Mouse (Mus musculus): ENCODE results near the gene E130208F15Rik. TPM values are rescaled to one million over a fixed set of nuclear protein-coding genes. Genes with fewer than 3 reads are reported as not detected.

Gene E130208F15Rik
- polyA plus RNA-seq, 1 experiment from 2014 or later: 2.8 TPM

DNA sequence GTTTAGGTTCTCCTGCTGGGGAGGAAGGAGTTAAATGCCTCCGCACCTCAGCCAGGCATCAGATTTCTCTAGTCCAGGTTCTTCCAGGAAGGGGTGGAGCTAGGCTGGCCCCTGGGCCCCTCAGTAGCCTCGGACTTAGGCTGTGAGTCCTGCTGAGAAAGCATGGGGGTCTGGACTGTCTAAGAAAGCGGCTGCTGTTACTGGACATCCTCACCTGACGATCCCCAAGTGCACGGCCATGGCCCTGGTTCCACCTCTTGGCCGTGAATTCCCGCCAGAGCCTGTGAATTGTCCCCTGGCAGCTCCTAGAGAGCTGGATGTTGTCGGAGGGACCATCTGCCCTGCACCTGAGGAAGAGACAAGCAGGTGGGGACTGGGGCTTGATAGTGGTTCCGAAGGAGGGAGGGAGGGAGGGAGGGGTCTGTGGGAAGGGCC lies 6.8 kb upstream of the E130208F15Rik start, which contains the start of gene Syne4:
Gene Syne4 (plus strand): TSS at position 87 of the 435 bp plus-strand sequence.
- H3K9me3 ChIP-seq (ENCODE audit: control insufficient read depth, low read length): no peaks in the 10 kb centered on the region
- peaks cover 11% of the 10 kb centered on the region for H3K4me1 ChIP-seq (ENCODE audit: control insufficient read depth, insufficient read depth, low read length)
- no peaks in the 10 kb centered on the region for H3K36me3 ChIP-seq (ENCODE audit: control insufficient read depth, insufficient read depth, low read length)
- peak; percentile 88 for ATAC-seq
- H3K9ac ChIP-seq (ENCODE audit: low read depth, low read length): peak within 1 kb of the TSS; percentile 60
- 3% methylated on average over 9 of the region's 9 CpGs for WGBS
- H3K4me3 ChIP-seq (ENCODE audit: low read length): peak within 1 kb of the TSS; percentile 53
- peak within 1 kb of the TSS; percentile 57 for H3K4me2 ChIP-seq (ENCODE audit: low read depth, low read length)
- no peaks in the 10 kb centered on the region for H3K27me3 ChIP-seq (replicated peaks; ENCODE audit: control insufficient read depth, insufficient read depth, low read length)
- peak within 1 kb of the TSS; percentile 1; the same call in 1 of the 2 replicates for H3K27ac ChIP-seq (ENCODE audit: low read length)

DNA sequence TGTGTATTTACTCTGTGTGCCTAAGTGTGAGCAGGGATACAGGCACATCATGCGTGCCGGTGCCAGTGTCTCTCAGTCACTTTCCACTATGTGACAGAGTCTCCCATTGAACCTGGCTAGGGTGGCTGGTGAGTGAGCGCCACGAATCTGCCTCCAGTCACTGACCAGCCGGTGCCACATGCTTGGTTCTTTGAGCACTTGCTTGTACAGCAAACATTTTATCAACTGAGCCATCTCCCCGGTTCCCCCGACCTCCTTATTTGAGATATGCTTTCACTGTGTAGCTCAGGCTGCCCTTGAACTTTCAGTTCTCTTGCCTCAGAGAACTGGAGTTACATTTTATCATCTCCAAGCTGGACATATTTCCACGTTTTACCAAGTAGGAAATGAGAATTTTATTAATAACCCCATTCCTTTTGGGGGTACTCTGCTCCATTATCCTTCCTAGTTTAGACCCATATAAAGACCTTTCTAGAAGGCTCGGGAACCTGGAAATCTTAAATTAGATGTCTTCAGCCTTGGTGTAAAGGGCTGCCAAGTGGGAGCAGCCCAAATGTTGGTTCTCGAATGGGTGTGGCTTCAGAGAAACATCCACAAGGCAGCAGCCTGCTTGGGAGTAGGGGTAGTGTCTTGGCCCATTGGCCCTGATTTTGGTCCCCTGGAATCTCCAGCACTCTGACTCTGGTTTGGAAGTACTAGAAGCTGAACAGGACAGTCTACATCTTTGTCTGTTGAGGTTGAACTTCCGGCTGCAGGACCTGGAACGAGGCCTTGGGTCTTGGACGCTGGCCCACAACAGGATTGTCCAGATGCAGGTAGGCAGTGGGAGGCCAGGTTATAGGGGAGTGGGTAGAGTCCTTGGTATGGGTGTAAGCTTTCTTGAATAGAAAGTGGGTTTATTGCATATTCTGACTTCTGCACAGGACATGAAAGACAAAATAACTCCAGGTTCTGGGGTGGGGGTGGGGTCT lies 5.7 kb upstream of the E130208F15Rik start:
- no peak for ATAC-seq
- no peaks in the 10 kb centered on the region for H3K9me3 ChIP-seq (ENCODE audit: control insufficient read depth, low read length)
- no peaks in the 10 kb centered on the region for H3K27me3 ChIP-seq (replicated peaks; ENCODE audit: control insufficient read depth, insufficient read depth, low read length)
- H3K4me3 ChIP-seq (ENCODE audit: low read length): peak overlapping the region; percentile 53
- H3K4me2 ChIP-seq (ENCODE audit: low read depth, low read length): peak overlapping the region; percentile 57
- H3K27ac ChIP-seq (ENCODE audit: low read length): no peak overlapping the region
- H3K9ac ChIP-seq (ENCODE audit: low read depth, low read length): peak overlapping the region; percentile 60
- peaks cover 8% of the 10 kb centered on the region; the same call in 1 of the 2 replicates for H3K4me1 ChIP-seq (ENCODE audit: control insufficient read depth, insufficient read depth, low read length)
- 65% methylated on average over 13 of the region's 13 CpGs for WGBS
- H3K36me3 ChIP-seq (ENCODE audit: control insufficient read depth, insufficient read depth, low read length): no peaks in the 10 kb centered on the region

- ATAC-seq: no peak
- no peaks in the 10 kb centered on the region for H3K36me3 ChIP-seq (ENCODE audit: control insufficient read depth, insufficient read depth, low read length)
- no peak overlapping the region for H3K27ac ChIP-seq (ENCODE audit: low read length)
- WGBS: 95% methylated on average over 3 of the region's 3 CpGs
- H3K9ac ChIP-seq (ENCODE audit: low read depth, low read length): no peak overlapping the region
- H3K4me3 ChIP-seq (ENCODE audit: low read length): no peak overlapping the region
- no peak overlapping the region for H3K4me2 ChIP-seq (ENCODE audit: low read depth, low read length)
- H3K9me3 ChIP-seq (ENCODE audit: control insufficient read depth, low read length): no peaks in the 10 kb centered on the region
- peaks cover 12% of the 10 kb centered on the region for H3K4me1 ChIP-seq (ENCODE audit: control insufficient read depth, insufficient read depth, low read length)
- no peaks in the 10 kb centered on the region for H3K27me3 ChIP-seq (replicated peaks; ENCODE audit: control insufficient read depth, insufficient read depth, low read length)
These were observed 3.4 kb upstream of the E130208F15Rik start for GRCm38 (mm10) chr7:30318142-30318541.

- peak overlapping the region; percentile 68; the same call in 1 of the 2 replicates for H3K4me3 ChIP-seq (ENCODE audit: low read length)
- no peak for ATAC-seq
These were observed 594 bp upstream of the E130208F15Rik start for GRCm38 (mm10) chr7:30320946-30321345.

GRCm38 (mm10) chr7:30322285-30322667 lies 736 bp downstream of the E130208F15Rik start:
- H3K4me2 ChIP-seq (ENCODE audit: low read depth, low read length): peak overlapping the region; percentile 68
- peak overlapping the region; percentile 79 for H3K9ac ChIP-seq (ENCODE audit: low read depth, low read length)
- no peaks in the 10 kb centered on the region for H3K27me3 ChIP-seq (replicated peaks; ENCODE audit: control insufficient read depth, insufficient read depth, low read length)
- peak overlapping the region; percentile 89 for H3K27ac ChIP-seq (ENCODE audit: low read length)
- peak; percentile 98 for ATAC-seq
- 0 out of 2 replicates have a peak, but pooled peaks cover 3% of the 10 kb centered on the region for H3K9me3 ChIP-seq (ENCODE audit: control insufficient read depth, low read length)
- H3K36me3 ChIP-seq (ENCODE audit: control insufficient read depth, insufficient read depth, low read length): no peaks in the 10 kb centered on the region
- peaks cover 4% of the 10 kb centered on the region for H3K4me1 ChIP-seq (ENCODE audit: control insufficient read depth, insufficient read depth, low read length)
- H3K4me3 ChIP-seq (ENCODE audit: low read length): peak overlapping the region; percentile 68
- WGBS: under 1% methylated on average over 20 of the region's 20 CpGs

More at GRCm38 (mm10) chr7:30320946-30321345, 594 bp upstream of the E130208F15Rik start:
- peak overlapping the region; percentile 32; the same call in 1 of the 2 replicates for H3K9ac ChIP-seq (ENCODE audit: low read depth, low read length)
- H3K27me3 ChIP-seq (replicated peaks; ENCODE audit: control insufficient read depth, insufficient read depth, low read length): no peaks in the 10 kb centered on the region
- H3K36me3 ChIP-seq (ENCODE audit: control insufficient read depth, insufficient read depth, low read length): no peaks in the 10 kb centered on the region
- peak overlapping the region; percentile 68 for H3K4me2 ChIP-seq (ENCODE audit: low read depth, low read length)
- WGBS: 69% methylated on average over 2 of the region's 2 CpGs
- 0 out of 2 replicates have a peak, but pooled peaks cover 3% of the 10 kb centered on the region for H3K9me3 ChIP-seq (ENCODE audit: control insufficient read depth, low read length)
- peaks cover 4% of the 10 kb centered on the region for H3K4me1 ChIP-seq (ENCODE audit: control insufficient read depth, insufficient read depth, low read length)
- H3K27ac ChIP-seq (ENCODE audit: low read length): no peak overlapping the region

GRCm38 (mm10) chr7:30322865-30323264 lies 1.3 kb downstream of the E130208F15Rik start:
- Histone ChIP-seq H3K9me3 (ENCODE audit: control insufficient read depth, low read length) (0 out of 2 replicates have a peak, but pooled peaks cover 3% of the 10 kb centered on the region), H3K4me1 (ENCODE audit: control insufficient read depth, insufficient read depth, low read length) (peaks cover 4% of the 10 kb centered on the region), H3K27me3 (replicated peaks; ENCODE audit: control insufficient read depth, insufficient read depth, low read length) (no peaks in the 10 kb centered on the region)

DNA sequence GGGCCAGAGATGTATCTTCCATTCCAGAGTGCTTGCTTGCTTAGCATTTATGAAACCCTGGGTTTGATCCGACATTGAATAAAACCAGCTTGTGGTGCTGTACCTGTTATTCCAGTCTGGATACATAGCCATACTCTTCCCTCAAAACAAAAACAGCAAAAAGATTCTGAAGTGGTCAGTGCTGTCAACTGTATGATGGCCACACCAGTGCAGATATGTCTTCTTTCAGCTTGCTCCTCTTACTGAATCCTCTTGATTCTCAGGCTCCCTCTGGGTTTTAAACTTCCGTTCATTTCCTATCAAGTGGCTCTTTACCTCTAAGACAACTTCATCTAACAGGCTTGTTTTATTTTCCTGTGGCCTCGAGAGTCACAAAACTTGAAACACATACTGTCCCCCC lies 2.3 kb downstream of the E130208F15Rik start, which contains the start of gene Sdhaf1:
Gene Sdhaf1 (minus strand): TSS at position 101 of the 400 bp plus-strand sequence.
- no peak for ATAC-seq
- Histone ChIP-seq H3K4me2 (ENCODE audit: low read depth, low read length) (peak within 1 kb of the TSS; percentile 58), H3K9me3 (ENCODE audit: control insufficient read depth, low read length) (0 out of 2 replicates have a peak, but pooled peaks cover 3% of the 10 kb centered on the region), H3K36me3 (ENCODE audit: control insufficient read depth, insufficient read depth, low read length) (no peaks in the 10 kb centered on the region), H3K27me3 (replicated peaks; ENCODE audit: control insufficient read depth, insufficient read depth, low read length) (no peaks in the 10 kb centered on the region), H3K27ac (ENCODE audit: low read length) (peak within 1 kb of the TSS; percentile 89), H3K4me3 (ENCODE audit: low read length) (peak within 1 kb of the TSS; percentile 68), H3K4me1 (ENCODE audit: control insufficient read depth, insufficient read depth, low read length) (peaks cover 4% of the 10 kb centered on the region), H3K9ac (ENCODE audit: low read depth, low read length) (peak within 1 kb of the TSS; percentile 67)
- WGBS: 78% methylated on average over 3 of the region's 3 CpGs

More at GRCm38 (mm10) chr7:30322865-30323264, 1.3 kb downstream of the E130208F15Rik start:
- Histone ChIP-seq H3K27ac (ENCODE audit: low read length) (peak overlapping the region; percentile 89), H3K4me3 (ENCODE audit: low read length) (peak overlapping the region; percentile 68), H3K9ac (ENCODE audit: low read depth, low read length) (peak overlapping the region; percentile 67), H3K36me3 (ENCODE audit: control insufficient read depth, insufficient read depth, low read length) (no peaks in the 10 kb centered on the region), H3K4me2 (ENCODE audit: low read depth, low read length) (peak overlapping the region; percentile 58)
- 23% methylated on average over 6 of the region's 6 CpGs for WGBS
- ATAC-seq: peak; percentile 31

DNA sequence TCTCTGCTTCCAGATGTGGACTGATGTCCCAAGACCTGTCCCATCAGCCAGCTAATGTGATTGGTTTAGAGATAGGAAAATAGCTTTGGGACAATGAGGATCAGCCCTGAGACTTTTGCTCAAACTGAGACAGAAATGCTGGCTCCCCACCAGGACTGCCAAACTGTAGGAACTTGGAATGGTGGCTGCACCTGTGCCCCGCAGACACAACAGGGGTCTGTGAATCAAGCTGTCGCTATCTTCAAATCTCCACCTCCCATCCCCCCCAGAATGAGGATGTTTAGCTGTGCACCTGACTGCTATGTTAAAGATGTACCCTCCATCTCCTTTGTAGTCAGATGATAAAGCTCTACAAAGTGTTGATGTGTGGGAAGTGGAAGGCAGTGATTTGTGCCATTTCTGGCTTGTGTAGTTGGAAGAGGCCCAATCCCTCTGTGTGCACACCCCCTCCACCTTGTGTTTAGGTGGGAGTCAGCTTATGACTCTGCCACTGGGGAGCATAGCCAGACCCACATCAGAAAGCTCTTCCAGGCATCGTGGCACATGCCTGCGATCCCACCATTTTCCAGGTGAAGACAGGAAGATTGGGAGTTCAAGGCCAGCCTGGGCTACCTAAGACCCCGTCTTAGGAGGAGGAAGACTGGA lies 2.9 kb downstream of the E130208F15Rik start:
- H3K27ac ChIP-seq (ENCODE audit: low read length): no peak overlapping the region
- ATAC-seq: no peak
- H3K27me3 ChIP-seq (replicated peaks; ENCODE audit: control insufficient read depth, insufficient read depth, low read length): no peaks in the 10 kb centered on the region
- H3K9me3 ChIP-seq (ENCODE audit: control insufficient read depth, low read length): 0 out of 2 replicates have a peak, but pooled peaks cover 3% of the 10 kb centered on the region
- H3K4me2 ChIP-seq (ENCODE audit: low read depth, low read length): no peak overlapping the region
- H3K36me3 ChIP-seq (ENCODE audit: control insufficient read depth, insufficient read depth, low read length): no peaks in the 10 kb centered on the region
- H3K9ac ChIP-seq (ENCODE audit: low read depth, low read length): no peak overlapping the region
- WGBS: 88% methylated on average over 5 of the region's 5 CpGs
- H3K4me1 ChIP-seq (ENCODE audit: control insufficient read depth, insufficient read depth, low read length): peaks cover 4% of the 10 kb centered on the region
- no peak overlapping the region for H3K4me3 ChIP-seq (ENCODE audit: low read length)

DNA sequence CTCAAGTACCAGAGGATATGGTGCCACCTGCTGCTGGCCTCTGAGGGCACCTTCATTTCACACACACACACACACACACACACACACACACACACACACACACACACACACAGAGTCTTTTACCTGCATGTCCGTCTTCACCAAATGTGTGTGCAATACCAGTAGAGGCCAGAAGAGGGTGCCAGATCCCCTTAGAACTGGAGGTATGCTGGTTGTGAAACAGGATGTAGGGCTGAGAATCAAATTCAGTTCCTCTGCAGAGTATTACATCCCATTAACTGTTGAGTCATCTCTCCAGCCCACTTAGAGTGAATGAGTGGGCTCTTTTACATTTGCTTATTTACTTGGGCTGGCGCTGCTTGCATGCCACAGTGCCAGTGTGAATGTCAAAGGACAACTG lies 3.8 kb downstream of the E130208F15Rik start:
- Histone ChIP-seq H3K4me1 (ENCODE audit: control insufficient read depth, insufficient read depth, low read length) (peaks cover 4% of the 10 kb centered on the region), H3K27ac (ENCODE audit: low read length) (no peak overlapping the region), H3K27me3 (replicated peaks; ENCODE audit: control insufficient read depth, insufficient read depth, low read length) (no peaks in the 10 kb centered on the region), H3K9ac (ENCODE audit: low read depth, low read length) (no peak overlapping the region), H3K4me2 (ENCODE audit: low read depth, low read length) (no peak overlapping the region), H3K36me3 (ENCODE audit: control insufficient read depth, insufficient read depth, low read length) (no peaks in the 10 kb centered on the region), H3K9me3 (ENCODE audit: control insufficient read depth, low read length) (0 out of 2 replicates have a peak, but pooled peaks cover 3% of the 10 kb centered on the region), H3K4me3 (ENCODE audit: low read length) (no peak overlapping the region)
- no peak for ATAC-seq
- 43% methylated on average over 2 of the region's 2 CpGs for WGBS
